Mouse (Mus musculus) frontal cortex, adult (tissue): ENCODE measurements at regions not wholly inside any gene's neighbourhood (a gene's known extent, or its start where the extent isn't known, plus 50 kb on each side); places are given as distances from the start of the nearest gene placed in this dataset.

Experiments
- ATAC-seq: cut with Nextera tagmentation; 2 replicates; pipeline ENCODE4 v1.9.2; 2017; ENCODE audit warnings: mild to moderate bottlenecking, moderate library complexity, mixed read lengths; ENCODE audit not compliant: low TSS enrichment

DNA sequence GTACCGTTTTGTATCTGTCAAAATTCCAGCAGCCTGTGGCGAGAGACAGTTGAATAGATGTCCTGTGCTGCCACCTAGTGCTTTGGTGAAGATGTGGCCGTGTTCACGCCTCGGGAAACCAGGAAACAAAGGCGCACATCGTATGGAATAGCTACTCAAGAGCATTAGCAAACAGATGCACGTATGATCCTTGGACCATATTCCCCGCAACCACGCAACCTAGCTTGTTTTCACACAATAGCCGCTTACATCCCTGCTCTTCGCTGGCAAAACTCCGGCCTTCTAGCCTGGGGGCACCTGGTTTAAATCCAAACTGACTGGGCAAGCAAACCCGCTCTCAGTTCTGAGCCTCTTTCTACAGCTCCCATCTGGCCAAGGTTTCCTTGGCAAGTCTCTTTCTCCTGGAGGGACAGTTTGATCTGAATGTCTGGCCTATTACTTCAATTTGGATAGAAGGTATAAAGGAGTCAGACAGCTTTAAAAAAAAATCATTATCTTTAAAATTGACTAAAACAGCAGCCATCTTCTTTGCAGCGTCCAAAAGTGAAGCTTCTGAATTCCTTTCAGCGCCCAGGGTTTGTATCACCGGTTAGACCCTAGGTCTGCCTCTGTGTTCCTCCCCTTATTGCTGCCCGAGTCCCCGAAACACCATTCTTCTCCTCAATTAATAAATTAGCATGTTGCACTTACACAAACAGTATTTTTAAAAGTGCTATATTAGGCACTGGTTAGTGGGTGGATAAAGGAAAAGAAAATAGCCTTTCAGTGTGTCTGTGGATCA is 295.0 kb upstream of the Prkd1 start:
- peak; percentile 88 for ATAC-seq

DNA sequence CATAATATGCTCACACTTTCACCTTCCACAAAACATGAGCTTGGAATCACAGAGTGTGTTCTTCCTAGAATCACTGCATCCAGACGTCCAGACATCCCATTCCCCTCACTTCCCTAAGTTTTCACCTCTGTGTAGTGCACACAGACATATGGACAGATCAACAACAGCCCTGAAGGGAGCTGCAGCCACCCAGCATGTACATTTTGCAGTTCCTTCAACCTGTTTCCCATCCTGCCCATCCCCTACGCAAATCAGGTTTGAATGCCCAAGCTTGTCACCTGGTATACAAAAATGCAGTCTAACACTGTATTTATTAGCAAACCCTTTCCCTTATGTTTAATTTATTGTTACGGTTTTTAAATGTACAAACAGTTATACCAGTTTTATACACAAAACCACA is 294.4 kb upstream of the Prkd1 start:
- peak; percentile 36 for ATAC-seq

DNA sequence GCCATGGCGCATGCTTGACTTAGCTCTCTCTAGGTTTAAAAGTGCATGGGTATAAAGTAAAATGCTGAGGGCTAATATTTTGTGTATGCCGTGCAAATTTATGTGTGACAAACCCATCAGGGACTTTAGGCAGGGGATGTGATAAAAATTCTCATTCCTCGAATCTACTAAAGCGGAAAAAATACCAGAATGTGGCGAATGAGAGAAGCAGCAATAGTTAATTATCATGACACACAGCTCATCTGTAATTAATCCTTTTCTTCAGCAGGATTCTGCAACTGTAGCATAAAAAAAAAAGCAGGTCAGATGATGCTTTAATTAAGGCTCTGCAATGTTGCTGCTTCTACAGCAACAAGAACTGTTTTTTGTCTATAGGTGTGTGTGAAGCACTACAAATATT is 286.6 kb upstream of the Prkd1 start:
- ATAC-seq, result no peak

DNA sequence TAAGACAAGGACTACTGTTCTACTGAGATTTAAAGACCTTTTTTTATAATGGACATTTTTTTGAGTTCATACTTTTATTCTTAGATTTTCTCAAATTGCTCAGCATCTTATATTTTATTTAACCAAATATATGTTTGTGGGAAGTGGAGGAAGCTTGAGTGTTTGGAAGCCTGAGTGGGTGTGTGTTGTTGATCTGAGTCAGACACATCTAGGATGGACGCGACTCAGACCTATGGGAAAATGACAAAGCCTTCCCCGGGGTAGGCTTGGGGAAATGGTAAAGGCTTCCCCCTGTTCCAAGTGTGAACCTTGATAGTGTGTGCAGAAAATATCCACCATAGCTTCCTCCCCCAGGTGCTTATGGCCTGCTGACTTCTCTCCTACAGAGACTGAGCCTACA is 283.6 kb upstream of the Prkd1 start:
- peak; percentile 60 for ATAC-seq

DNA sequence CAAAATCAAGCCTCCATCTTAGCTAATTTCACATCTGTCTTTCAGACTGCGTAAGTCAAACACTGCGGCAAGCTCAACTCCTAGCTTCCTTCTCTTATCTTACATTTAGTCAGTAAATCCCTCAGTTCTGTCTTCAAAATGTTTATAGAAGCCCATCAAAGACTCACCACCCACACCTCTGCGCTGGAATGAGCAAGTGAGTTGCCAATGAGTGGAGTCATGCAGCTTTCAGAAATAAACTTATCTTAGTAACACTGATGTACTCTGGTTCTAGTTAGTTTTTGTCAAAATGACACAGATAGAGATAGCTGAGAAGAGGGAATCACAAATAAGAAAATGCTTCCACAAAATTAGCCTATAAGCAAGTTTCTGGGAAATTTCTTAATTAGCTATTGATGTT is 280.7 kb upstream of the Prkd1 start:
- ATAC-seq, result peak; percentile 86

DNA sequence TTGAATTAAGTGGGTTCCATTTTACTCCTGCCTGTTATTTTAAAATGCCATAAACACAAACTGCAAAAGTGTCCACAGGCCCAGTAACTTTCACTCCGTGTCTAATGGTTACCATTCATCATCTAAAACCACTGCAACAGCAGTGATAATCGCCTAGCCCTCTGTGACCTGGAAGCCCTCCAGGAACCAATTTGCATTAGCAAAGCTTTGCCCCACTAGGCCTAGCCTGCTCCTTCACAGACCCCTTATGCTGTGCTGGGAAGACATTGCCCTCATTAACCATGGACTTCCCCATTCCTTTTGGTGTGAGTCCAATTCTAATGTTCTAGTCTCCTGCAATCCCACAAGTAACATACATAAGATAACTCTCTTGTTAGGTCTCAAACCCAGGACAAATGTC is 277.3 kb upstream of the Prkd1 start:
- ATAC-seq, result no peak

DNA sequence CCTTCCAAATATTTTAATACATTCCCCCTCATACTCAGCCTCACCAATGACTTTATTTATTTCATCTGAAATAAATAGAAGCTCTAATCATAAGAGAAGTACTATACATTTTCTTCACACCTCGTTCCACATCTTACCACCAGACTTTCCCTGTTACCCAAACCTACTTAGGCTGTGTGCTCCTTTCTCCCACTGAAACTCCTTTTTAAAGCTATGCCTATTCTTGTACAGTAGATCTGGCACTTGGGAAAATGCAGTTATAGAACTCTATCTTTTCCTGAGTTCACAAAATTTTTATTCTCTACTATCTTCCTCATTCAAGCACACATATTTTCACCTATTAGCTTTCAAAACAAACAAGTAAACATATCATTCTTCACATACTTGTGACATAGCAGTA is 272.8 kb upstream of the Prkd1 start:
- ATAC-seq, result peak; percentile 97

DNA sequence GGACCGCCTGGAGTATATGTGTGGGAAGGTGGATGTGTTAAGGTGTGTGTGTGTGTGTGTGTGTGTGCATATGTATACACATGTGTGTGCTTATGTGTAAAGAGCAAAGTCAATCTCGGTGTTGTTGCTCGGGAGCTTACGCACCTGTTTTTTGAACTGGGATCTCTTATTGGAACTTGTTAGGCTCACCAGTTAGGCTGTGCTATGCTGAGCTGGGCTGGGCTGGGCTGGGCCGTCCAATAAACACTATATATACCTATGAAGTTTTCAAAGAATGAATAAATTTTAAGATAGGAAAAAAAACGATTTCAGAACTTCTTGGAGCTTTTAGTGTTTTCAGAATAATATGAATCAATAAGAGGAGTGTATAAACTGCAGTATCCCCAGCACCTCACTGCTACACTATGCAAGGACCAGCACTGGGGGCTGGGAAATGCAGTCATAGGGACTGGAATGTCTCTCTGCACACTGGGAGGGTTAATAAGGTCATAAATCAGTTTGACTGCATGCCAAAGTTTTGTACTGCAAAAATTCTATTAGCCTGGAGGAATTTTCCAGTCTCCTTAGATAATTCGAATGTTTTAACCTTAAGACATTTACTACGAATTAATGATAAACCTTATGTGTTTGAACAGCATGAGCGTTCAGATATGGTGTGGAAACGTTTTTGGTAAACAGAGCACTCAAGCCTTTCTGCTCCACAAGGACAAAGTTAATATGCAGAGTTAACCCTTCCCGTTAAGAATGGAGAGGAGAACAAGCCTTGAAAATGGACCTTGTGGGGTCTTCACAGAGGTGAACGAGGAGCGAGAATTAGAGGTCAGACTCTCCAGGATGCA is 250.9 kb upstream of the Prkd1 start:
- ATAC-seq, result no peak

DNA sequence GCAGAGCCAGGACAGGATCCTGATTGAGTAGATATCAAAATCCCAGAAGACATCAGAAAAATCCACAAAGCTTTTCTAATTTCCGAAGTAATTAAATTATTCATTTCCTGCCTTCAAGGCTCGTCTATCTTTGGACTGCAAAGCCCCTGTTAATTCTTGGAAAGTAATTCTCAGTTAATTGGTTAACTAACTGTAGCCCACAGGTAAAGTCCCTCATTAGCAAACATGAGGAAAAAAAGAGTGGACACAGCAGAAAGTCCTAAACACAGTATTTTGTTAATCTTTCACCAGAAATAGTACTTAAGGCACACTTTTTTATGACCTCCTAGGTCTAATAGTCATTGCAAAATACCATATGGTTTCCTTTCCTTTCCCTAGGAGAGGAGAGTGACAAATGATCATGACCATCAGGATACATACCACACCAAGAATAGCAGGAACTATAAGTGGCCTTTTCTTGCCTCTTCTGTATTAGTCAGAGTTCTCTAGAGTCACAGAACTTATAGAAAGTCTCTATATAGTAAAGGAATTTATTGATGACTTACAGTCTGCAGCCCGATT is 248.8 kb upstream of the Prkd1 start:
- no peak for ATAC-seq

DNA sequence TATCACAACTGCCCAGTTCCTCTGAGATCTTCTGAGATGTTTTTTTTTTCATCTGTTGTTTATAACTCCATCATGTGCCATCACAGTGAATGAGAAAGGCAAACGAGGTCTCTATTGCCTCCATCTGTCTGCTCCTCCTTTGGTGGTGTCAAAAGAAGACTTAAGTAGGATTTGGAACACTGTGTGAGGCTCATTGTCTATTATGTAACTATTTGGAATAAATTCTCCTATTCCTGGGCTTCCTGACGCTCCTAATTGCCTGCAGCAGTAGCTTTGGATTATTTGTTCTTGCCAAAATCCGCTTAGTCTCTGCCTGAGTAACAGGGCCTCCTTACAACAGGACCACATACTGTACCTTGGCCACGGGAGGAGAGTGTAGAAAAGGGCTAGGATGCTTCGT is 244.7 kb upstream of the Prkd1 start:
- ATAC-seq, result peak; percentile 79

DNA sequence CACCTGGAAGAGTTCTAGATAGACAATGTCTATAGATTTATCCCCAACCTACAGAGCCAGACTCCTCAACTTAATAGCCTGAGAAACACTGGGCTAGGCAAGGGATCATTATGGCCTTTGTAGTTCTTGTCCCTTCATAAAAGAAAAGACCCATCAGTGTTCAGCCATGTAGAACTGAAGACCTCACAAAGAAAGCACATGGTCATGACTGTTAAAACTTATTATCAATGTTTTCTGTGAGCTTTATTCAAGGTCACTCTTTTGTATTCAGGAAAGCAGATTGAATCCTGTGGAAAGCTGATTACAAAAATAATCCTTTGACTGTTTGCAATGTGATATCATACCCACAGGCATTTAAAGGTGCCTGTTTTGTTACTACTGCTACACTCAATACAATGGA is 226.9 kb upstream of the Prkd1 start:
- no peak for ATAC-seq

DNA sequence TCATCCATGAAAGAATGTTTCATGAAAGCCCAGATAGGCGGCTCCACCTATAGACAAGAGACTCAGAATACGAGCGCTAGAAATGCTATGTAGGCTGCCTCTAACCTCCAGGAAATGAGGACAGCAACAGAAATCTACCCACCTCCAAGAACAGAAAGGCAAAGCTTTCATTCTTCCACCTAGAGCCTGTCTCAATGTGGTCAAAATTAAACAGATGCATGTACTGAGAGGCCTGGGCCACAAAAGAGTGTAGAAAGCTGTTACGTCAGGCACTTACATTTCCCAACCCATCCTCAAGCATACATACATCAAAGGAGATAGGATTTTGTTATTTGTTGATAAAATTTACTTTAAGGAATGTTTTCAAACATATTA is 225.1 kb upstream of the Prkd1 start:
- no peak for ATAC-seq

DNA sequence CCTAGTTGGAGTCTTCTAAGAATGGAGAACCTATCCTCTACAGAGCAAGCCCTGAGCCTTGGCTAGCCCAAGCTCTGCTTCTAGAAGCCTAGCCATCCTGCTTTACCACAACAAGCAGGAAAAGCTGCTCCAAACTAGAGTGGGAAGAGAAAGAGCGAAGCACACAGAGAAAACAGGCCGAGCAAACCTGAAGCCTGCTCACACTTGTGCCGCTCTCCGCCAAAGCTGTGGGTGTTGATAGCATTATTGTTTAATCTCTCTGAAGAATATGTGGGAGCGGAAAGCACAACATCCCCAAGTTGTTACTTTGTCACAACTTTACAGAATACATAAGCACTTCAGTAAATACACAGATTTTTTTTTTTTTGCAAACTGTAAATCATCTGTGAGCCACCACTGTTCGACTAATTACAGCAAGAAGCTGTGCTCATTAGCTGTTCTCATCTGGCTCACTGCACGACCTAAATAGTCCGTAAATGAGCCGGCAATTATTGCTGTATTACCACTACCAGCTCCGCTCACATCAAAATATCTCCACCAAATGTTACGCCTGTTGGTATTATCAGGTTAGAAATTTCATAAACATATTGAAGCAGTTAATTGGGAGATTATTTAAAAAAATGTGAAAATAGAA is 224.6 kb upstream of the Prkd1 start:
- no peak for ATAC-seq

DNA sequence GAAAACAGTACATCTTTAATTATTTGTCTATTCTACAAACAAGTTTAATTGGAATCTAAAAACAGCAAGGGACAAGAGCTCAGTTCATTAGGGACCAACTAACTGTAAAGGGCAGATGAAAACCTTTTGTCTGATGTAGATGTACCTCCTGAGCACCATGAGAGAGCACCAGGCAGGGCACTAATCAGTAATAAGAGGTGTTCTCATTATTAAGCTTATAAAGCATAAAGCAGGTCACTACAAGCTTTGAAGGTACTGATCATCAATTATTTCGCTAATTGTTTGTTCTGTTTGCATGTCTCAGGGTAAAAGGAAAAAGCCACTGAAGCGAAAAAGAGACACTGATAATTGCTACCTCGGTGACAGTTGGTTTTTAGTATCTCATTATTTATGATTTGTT is 202.7 kb upstream of the Prkd1 start:
- no peak for ATAC-seq

DNA sequence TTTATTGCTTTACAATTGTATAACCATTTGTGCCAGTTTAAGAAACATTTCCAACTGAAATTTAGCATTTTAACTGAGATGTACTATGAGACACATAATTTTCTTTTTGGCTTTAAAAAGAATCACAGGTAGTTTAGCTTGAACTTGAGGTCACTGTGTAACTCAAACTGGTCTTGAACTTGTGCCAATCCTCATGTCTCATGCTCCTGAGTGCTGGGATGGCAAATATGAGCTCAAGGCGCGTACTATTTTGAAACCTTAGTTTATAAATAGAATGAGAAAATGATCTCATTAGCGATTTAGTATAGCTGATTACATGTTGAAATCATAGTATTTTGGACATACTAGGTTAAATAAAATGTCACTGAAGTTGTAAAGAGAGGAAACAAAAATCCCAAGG is 199.1 kb upstream of the Prkd1 start:
- ATAC-seq, result no peak

DNA sequence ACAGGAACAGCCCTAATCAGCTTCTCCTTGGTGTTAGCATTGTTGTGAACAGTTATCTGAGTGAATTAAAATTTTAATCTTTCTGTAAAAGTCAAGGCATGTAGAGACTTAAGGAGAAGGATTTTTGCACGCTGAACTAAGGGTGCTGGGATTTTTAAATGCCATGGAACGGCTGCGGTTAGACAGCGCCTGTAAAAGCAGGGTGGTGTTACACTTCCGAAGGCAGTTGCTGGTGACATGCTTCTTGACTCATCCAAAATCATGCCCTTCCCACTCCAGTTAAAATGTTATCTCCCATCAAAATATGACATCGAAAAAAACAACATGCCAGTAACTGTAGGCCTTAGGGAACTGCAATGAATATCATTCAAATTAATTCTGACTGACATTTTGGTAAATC is 193.8 kb upstream of the Prkd1 start:
- ATAC-seq, result no peak; the same call in 1 of the 2 replicates

DNA sequence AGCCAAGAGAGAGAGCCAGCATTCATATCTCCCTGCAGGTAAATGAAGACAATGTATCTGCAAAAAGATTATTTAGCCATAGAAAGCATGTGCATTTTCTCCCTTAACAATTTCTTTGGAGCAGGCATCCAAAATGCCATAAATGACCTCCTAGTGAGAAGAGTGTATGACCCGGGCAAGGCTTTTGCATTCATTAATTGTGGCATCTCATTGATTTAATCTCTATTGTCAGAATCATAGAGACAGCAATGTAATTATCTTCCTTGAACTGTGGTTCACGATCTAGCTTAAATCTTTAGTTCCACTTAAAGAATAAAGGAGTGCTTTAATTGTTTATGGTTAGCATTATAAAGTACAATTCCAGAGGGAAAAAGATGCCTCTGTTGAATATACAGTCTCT is 190.5 kb upstream of the Prkd1 start:
- no peak for ATAC-seq

DNA sequence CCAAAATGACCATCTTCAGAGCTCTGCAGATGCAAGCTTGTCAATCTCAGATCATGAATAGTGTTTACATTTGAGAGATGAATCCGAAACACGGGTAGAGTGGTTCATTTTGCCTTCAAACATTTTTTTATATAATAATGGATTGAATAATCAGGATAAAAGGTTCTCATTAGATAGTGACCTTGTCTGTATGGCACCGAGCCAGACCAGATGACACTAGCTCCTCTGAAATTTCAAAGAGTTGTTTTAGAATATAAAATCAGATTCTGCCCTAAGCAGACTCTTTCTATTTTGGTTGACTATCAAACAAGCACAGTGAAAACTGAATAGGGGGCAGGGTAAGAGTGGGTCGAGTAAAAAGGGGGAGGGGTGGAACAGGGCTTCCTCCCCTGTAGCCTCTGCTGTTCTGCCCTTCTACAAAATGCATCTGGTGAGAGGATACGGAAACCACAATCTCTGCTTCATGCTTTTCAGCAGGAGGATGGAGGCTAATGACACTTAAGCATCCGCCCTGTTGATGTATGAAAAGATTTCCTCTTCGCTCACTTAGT is 159.9 kb upstream of the Prkd1 start:
- ATAC-seq, result no peak

DNA sequence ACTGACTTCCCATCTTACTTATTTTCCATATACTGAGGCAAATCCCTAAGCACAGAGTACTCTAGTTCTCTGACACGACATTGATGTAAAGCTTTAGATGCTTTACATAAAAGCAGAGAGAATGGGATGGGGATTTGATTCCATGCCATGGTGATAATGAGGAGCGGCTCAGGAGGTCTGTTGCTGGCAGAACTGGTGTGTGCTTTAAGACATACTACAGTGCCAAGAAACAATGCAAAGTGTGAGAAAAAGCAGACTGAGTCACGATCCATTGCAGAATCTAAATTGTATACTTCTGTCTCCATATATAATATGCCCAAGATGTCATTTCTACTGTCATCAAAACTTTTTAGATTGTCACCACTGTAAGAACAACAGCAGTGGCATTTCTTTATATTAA is 155.5 kb upstream of the Prkd1 start:
- peak; percentile 95 for ATAC-seq

DNA sequence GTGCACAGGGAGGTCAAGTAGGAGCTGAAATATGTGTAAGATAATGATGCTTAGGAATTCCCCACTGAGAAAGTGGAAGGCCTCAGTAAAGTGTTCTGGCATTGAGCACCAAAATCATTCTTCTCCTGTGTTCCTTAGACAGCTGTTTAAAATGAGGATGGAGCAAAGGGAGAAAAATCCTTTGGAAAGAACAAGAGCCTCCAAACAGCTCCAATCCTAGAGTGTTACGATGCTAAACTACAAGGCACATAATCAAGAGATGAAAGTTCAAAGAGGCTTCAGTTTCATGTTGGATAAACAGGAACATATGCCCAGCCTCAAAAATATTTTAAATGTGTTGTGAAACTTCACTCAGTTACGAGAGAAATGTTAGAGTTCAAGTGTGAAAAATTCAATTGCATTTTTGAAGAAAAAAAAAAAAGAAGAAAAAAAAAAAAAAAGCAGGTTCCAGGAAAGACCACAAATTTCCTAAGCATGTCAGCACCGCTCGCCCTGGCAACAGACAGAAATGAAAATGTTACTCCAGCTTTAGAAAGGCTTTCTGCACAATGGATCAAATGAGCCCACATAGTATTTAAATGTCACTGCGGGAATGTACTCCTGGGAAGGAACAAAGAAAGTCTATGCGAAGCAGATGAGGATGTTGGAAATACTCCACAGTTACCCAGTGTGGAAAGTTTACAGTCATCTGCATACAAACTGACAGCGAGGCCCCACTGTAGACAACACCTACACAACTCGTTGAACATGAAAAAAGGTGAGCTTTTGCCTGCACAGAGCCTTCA is 116.5 kb upstream of the Prkd1 start:
- peak; percentile 57 for ATAC-seq

DNA sequence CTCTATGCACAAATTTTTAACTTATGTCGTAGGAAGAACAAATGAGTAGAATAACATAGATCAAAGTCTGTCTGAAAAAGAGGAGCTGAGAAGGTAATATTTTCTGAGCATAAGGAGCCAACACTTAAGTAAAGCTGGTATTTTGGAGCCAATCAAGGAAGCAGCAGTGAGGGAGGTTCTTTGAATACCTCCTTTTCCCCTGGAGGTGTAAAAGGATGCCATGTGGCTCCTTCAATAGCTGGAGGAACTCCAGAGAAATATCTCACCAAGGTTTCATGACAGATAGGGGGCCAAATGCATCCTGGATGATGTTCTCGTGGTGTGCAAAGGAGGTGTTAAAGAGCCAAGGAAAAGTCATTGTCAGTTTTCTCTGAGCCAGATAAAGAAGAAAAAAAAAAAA is 115.6 kb upstream of the Prkd1 start:
- peak; percentile 91 for ATAC-seq
